Mouse (Mus musculus): ENCODE results near the gene Ston2.

- TF ChIP-seq CTCF (IDR thresholded peaks at IDR 0.05; ENCODE audit: control insufficient read depth, insufficient read depth, low read length) (no peak), POLR2A (IDR thresholded peaks at IDR 0.05; ENCODE audit: borderline replicate concordance, control insufficient read depth, low read depth, low read length) (no peak)
These were observed 51.8 kb downstream of the Ston2 start for GRCm38 (mm10) chr12:91736221-91736980.

All from bone marrow, adult 2 months (tissue).